Mouse (Mus musculus): ENCODE results near the gene Clic1.

The Clic1 gene

GRCm38 (mm10) chr17:35064951-35065947, 15.5 kb downstream of the Clic1 start, which contains the start of gene Ly6g6c:
Gene Ly6g6c, plus strand, starts transcription at chr17:35065388.
- DNase-seq (ENCODE audit: low read depth) = no peak

GRCm38 (mm10) chr17:35066084-35066483, 16.3 kb downstream of the Clic1 start, which contains the start of gene Mpig6b:
Gene Mpig6b, minus strand, starts transcription at chr17:35066184.
- no peak for DNase-seq (ENCODE audit: low read depth)

GRCm38 (mm10) chr17:35068213-35068914, 18.6 kb downstream of the Clic1 start:
- peak; percentile 52 for DNase-seq (ENCODE audit: low read depth)

- DNase-seq (ENCODE audit: low read depth) = peak; percentile 18
Observed at GRCm38 (mm10) chr17:35070556-35071229, 20.9 kb downstream of the Clic1 start.

GRCm38 (mm10) chr17:35071454-35071853, 21.7 kb downstream of the Clic1 start:
- DNase-seq (ENCODE audit: low read depth) = no peak

GRCm38 (mm10) chr17:35074097-35074496, 24.3 kb downstream of the Clic1 start:
- DNase-seq (ENCODE audit: low read depth) = no peak

GRCm38 (mm10) chr17:35076507-35077176, 26.9 kb downstream of the Clic1 start, which contains the start of gene Ly6g6e:
Gene Ly6g6e, plus strand, starts transcription at chr17:35076902.
- DNase-seq (ENCODE audit: low read depth) = no peak

GRCm38 (mm10) chr17:35077285-35077684, 27.5 kb downstream of the Clic1 start:
- DNase-seq (ENCODE audit: low read depth) = no peak

- no peak for DNase-seq (ENCODE audit: low read depth)
Observed at GRCm38 (mm10) chr17:35077786-35078233, 28.0 kb downstream of the Clic1 start, which contains the start of gene Ly6g6d. Gene Ly6g6d, minus strand, starts transcription at chr17:35078065.

- no peak for DNase-seq (ENCODE audit: low read depth)
Observed at GRCm38 (mm10) chr17:35079778-35080177, 30.0 kb downstream of the Clic1 start.

- no peak for DNase-seq (ENCODE audit: low read depth)
Observed at GRCm38 (mm10) chr17:35080248-35080647, 30.5 kb downstream of the Clic1 start.

GRCm38 (mm10) chr17:35080710-35081109, 30.9 kb downstream of the Clic1 start:
- no peak for DNase-seq (ENCODE audit: low read depth)

- no peak for DNase-seq (ENCODE audit: low read depth)
Observed at GRCm38 (mm10) chr17:35082841-35083576, 33.2 kb downstream of the Clic1 start.

- DNase-seq (ENCODE audit: low read depth) = no peak
Observed at GRCm38 (mm10) chr17:35083929-35084497, 34.2 kb downstream of the Clic1 start.

- DNase-seq (ENCODE audit: low read depth) = no peak
Observed at GRCm38 (mm10) chr17:35085208-35085865, 35.6 kb downstream of the Clic1 start, which contains the start of gene Ly6g6f. Gene Ly6g6f, minus strand, starts transcription at chr17:35085610.

GRCm38 (mm10) chr17:35088151-35088550, 38.4 kb downstream of the Clic1 start:
- DNase-seq (ENCODE audit: low read depth) = peak; percentile 58

- DNase-seq (ENCODE audit: low read depth) = peak; percentile 97
Observed at GRCm38 (mm10) chr17:35088825-35089644, 39.3 kb downstream of the Clic1 start, which contains the start of gene Abhd16a. Gene Abhd16a, plus strand, starts transcription at chr17:35089263.

- DNase-seq (ENCODE audit: low read depth) = peak; percentile 52
Observed at GRCm38 (mm10) chr17:35090166-35090932, 40.6 kb downstream of the Clic1 start.
